7 mouse cellular contexts compared by ENCODE assay signal in genomic region chr10:80261585-80261968, GRCm38 (mm10). TPM values are rescaled to one million over a fixed set of nuclear protein-coding genes. Genes with fewer than 3 reads are reported as not detected.
DNase-seq lines count a peak whose midpoint lies in the region; ATAC-seq lines count a peak whose summit lies in the region.

No protein-coding gene starts in this region.

- H3K27ac ChIP-seq in embryonic facial prominence, embryonic 10.5 days (replicated peaks) = peak overlapping the region; percentile 89
- peak overlapping the region; percentile 99 for H3K27ac ChIP-seq in intestine, embryonic 15.5 days

- ATAC-seq in intestine, embryonic 15.5 days = peak; percentile 77
- ATAC-seq in megakaryocyte-erythroid progenitor cell, adult 5-6 weeks (replicated peaks; ENCODE audit: low FRiP score, low TSS enrichment, poor library complexity, severe bottlenecking) = peak; percentile 70

- H3K4me2 ChIP-seq in intestine, embryonic 15.5 days (replicated peaks) = peak overlapping the region; percentile 92

- peak; percentile 99 for DNase-seq in adrenal gland, postnatal 14 days
- DNase-seq in embryonic facial prominence, embryonic 10.5 days (ENCODE audit: low spot score) = peak; percentile 93
- peak; percentile 95 to 99 for DNase-seq in gastrocnemius, postnatal 4 days (ENCODE audit: low spot score in 2 of 2)
- peak; percentile 81 to 93 for DNase-seq in left cerebral cortex, postnatal 14 days (ENCODE audit: low spot score in 2 of 2)
- peak; percentile 94 for DNase-seq in skeletal muscle tissue, adult 2 months (ENCODE audit: low read depth, low spot score)

- intact Hi-C loops in left cerebral cortex, postnatal 14 days (cut with DNase I) = no loop called here

- H3K9me3 ChIP-seq in embryonic facial prominence, embryonic 10.5 days = no peaks in the 10 kb centered on the region
- H3K9me3 ChIP-seq in intestine, embryonic 15.5 days = no peaks in the 10 kb centered on the region

- peaks cover 57% of the 10 kb centered on the region for H3K4me1 ChIP-seq in embryonic facial prominence, embryonic 10.5 days
- peaks cover 39% of the 10 kb centered on the region for H3K4me1 ChIP-seq in intestine, embryonic 15.5 days (replicated peaks)

- H3K27me3 ChIP-seq in embryonic facial prominence, embryonic 10.5 days (replicated peaks; ENCODE audit: low read depth, poor library complexity, severe bottlenecking) = peaks cover 10% of the 10 kb centered on the region; the same call in 1 of the 2 replicates
- no peaks in the 10 kb centered on the region for H3K27me3 ChIP-seq in intestine, embryonic 15.5 days (replicated peaks)

- H3K36me3 ChIP-seq in embryonic facial prominence, embryonic 10.5 days (replicated peaks) = peaks cover 30% of the 10 kb centered on the region
- peaks cover 20% of the 10 kb centered on the region for H3K36me3 ChIP-seq in intestine, embryonic 15.5 days

- H3K4me3 ChIP-seq in embryonic facial prominence, embryonic 10.5 days = peak overlapping the region; percentile 67
- H3K4me3 ChIP-seq in intestine, embryonic 15.5 days (replicated peaks) = peak overlapping the region; percentile 49

- 1% methylated on average over 14 of the region's 14 CpGs for WGBS in embryonic facial prominence, embryonic 10.5 days
- 0% methylated on average over 14 of the region's 14 CpGs for WGBS in intestine, embryonic 15.5 days

- peak overlapping the region; percentile 61 for H3K9ac ChIP-seq in intestine, embryonic 15.5 days

RNA-seq across cellular contexts. Expression of gene Dazap1, which starts 0.3 kb away (rescaled TPM):
- total RNA-seq in adrenal gland, postnatal 14 days (2021) = 92.9 and 115 TPM in 2 replicates
- polyA plus RNA-seq in embryonic facial prominence, embryonic 10.5 days (2016; fragmentation: Nextera tagmentation; extraction: Ambion mirVana) = 56.2 and 58.5 TPM in 2 replicates
- total RNA-seq in gastrocnemius, postnatal 4 days (2021) = 100 to 1,000 TPM in 1 of 2 experiments, 10 to 100 TPM in 1; 98.9 to 112 TPM
- polyA plus RNA-seq in intestine, embryonic 15.5 days (2015; fragmentation: Nextera tagmentation; extraction: Ambion mirVana) = 53.1 and 57.0 TPM in 2 replicates
- total RNA-seq in left cerebral cortex, postnatal 14 days (2021) = 10 to 100 TPM; 84.3 to 84.9 TPM
- 152 and 163 TPM in 2 replicates for total RNA-seq in megakaryocyte-erythroid progenitor cell, adult 5-6 weeks (2014; fragmentation: Nextera tagmentation)
- total RNA-seq in megakaryocyte-erythroid progenitor cell, adult 5-6 weeks (2017) = 269 and 335 TPM in 2 replicates

RNA-seq across cellular contexts. Expression of gene Gamt, which starts 0.8 kb away (rescaled TPM):
- 138 and 192 TPM in 2 replicates for total RNA-seq in adrenal gland, postnatal 14 days (2021)
- polyA plus RNA-seq in embryonic facial prominence, embryonic 10.5 days (2016; fragmentation: Nextera tagmentation; extraction: Ambion mirVana) = 24.4 and 25.0 TPM in 2 replicates
- total RNA-seq in gastrocnemius, postnatal 4 days (2021) = 100 to 1,000 TPM; 446 to 545 TPM
- polyA plus RNA-seq in intestine, embryonic 15.5 days (2015; fragmentation: Nextera tagmentation; extraction: Ambion mirVana) = 71.0 and 112 TPM in 2 replicates
- 10 to 100 TPM; 20.7 to 29.7 TPM for total RNA-seq in left cerebral cortex, postnatal 14 days (2021)
- total RNA-seq in megakaryocyte-erythroid progenitor cell, adult 5-6 weeks (2014; fragmentation: Nextera tagmentation) = 1.2 and 1.7 TPM in 2 replicates
- 2.1 and 3.0 TPM in 2 replicates for total RNA-seq in megakaryocyte-erythroid progenitor cell, adult 5-6 weeks (2017)

RNA-seq across cellular contexts. Expression of gene Ndufs7, which starts 12.7 kb away (rescaled TPM):
- total RNA-seq in adrenal gland, postnatal 14 days (2021) = 426 and 463 TPM in 2 replicates
- 303 and 309 TPM in 2 replicates for polyA plus RNA-seq in embryonic facial prominence, embryonic 10.5 days (2016; fragmentation: Nextera tagmentation; extraction: Ambion mirVana)
- total RNA-seq in gastrocnemius, postnatal 4 days (2021) = 100 to 1,000 TPM; 327 to 331 TPM
- 467 and 534 TPM in 2 replicates for polyA plus RNA-seq in intestine, embryonic 15.5 days (2015; fragmentation: Nextera tagmentation; extraction: Ambion mirVana)
- total RNA-seq in left cerebral cortex, postnatal 14 days (2021) = 100 to 1,000 TPM; 171 to 187 TPM
- 196 and 302 TPM in 2 replicates for total RNA-seq in megakaryocyte-erythroid progenitor cell, adult 5-6 weeks (2014; fragmentation: Nextera tagmentation)
- total RNA-seq in megakaryocyte-erythroid progenitor cell, adult 5-6 weeks (2017) = 103 and 168 TPM in 2 replicates

RNA-seq across cellular contexts. Expression of gene Rps15, which starts 30.7 kb away (rescaled TPM):
- 1,072 and 1,285 TPM in 2 replicates for total RNA-seq in adrenal gland, postnatal 14 days (2021)
- polyA plus RNA-seq in embryonic facial prominence, embryonic 10.5 days (2016; fragmentation: Nextera tagmentation; extraction: Ambion mirVana) = 1,079 and 1,119 TPM in 2 replicates
- total RNA-seq in gastrocnemius, postnatal 4 days (2021) = 1,000 to 10,000 TPM; 1,165 to 1,300 TPM
- polyA plus RNA-seq in intestine, embryonic 15.5 days (2015; fragmentation: Nextera tagmentation; extraction: Ambion mirVana) = 974 and 1,020 TPM in 2 replicates
- total RNA-seq in left cerebral cortex, postnatal 14 days (2021) = 100 to 1,000 TPM; 743 to 795 TPM
- 4,307 and 4,493 TPM in 2 replicates for total RNA-seq in megakaryocyte-erythroid progenitor cell, adult 5-6 weeks (2014; fragmentation: Nextera tagmentation)
- 2,815 and 2,969 TPM in 2 replicates for total RNA-seq in megakaryocyte-erythroid progenitor cell, adult 5-6 weeks (2017)

RNA-seq across cellular contexts. Expression of gene Apc2, which starts 34.2 kb away (rescaled TPM):
- total RNA-seq in adrenal gland, postnatal 14 days (2021) = 1.5 and 4.4 TPM in 2 replicates
- polyA plus RNA-seq in embryonic facial prominence, embryonic 10.5 days (2016; fragmentation: Nextera tagmentation; extraction: Ambion mirVana) = 11.8 and 12.6 TPM in 2 replicates
- 1 to 10 TPM in 1 of 2 experiments, under 1 TPM in 1; 0.73 to 2.1 TPM for total RNA-seq in gastrocnemius, postnatal 4 days (2021)
- 4.9 and 6.5 TPM in 2 replicates for polyA plus RNA-seq in intestine, embryonic 15.5 days (2015; fragmentation: Nextera tagmentation; extraction: Ambion mirVana)
- total RNA-seq in left cerebral cortex, postnatal 14 days (2021) = 100 to 1,000 TPM; 131 to 139 TPM
- 0.07 TPM in 1 of 2 replicates, not detected in the other for total RNA-seq in megakaryocyte-erythroid progenitor cell, adult 5-6 weeks (2014; fragmentation: Nextera tagmentation)
- not detected in 2 replicates for total RNA-seq in megakaryocyte-erythroid progenitor cell, adult 5-6 weeks (2017)

Comparison
In these comparisons a context has a peak if more than half of its experiments do, and no peak if none do; other contexts are left out.
1. Peak in every context shown above with its lines: DNase-seq, ATAC-seq, H3K4me3 ChIP-seq and H3K27ac ChIP-seq.
2. RNA of gene Gamt, which starts 0.8 kb away (total RNA-seq): 446 to 545 TPM in gastrocnemius, postnatal 4 days, 138 to 192 TPM in adrenal gland, postnatal 14 days and 20.7 to 29.7 TPM in left cerebral cortex, postnatal 14 days; 1.2 to 3.0 TPM in megakaryocyte-erythroid progenitor cell, adult 5-6 weeks; every median in the first group is over 4 times any median in the second.